Mouse (Mus musculus): ENCODE results near the gene Fam185a. TPM values are rescaled to one million over a fixed set of nuclear protein-coding genes. Genes with fewer than 3 reads are reported as not detected.

Fam185a gene
- polyA plus RNA-seq, 1 experiment from 2014 or later, result 6.9 TPM

GRCm38 (mm10) chr5:21384976-21385375 lies 39.8 kb upstream of the Fam185a start:
- Histone ChIP-seq H3K4me3 (ENCODE audit: low read depth, low read length) (no peak overlapping the region), H3K27me3 (ENCODE audit: control insufficient read depth, insufficient read depth, low read length) (no peaks in the 10 kb centered on the region), H3K36me3 (replicated peaks; ENCODE audit: control insufficient read depth, insufficient read depth, low read depth, low read length) (no peaks in the 10 kb centered on the region), H3K9me3 (replicated peaks; ENCODE audit: control insufficient read depth, low read length) (no peaks in the 10 kb centered on the region), H3K4me1 (ENCODE audit: control insufficient read depth, insufficient read depth, low read length) (no peaks in the 10 kb centered on the region), H3K27ac (replicated peaks; ENCODE audit: low read depth, low read length) (no peak overlapping the region), H3K4me2 (ENCODE audit: low read depth, low read length) (no peak overlapping the region), H3K9ac (replicated peaks; ENCODE audit: low read length) (no peak overlapping the region)
- DNase-seq (ENCODE audit: low spot score), result no peak
- ATAC-seq (replicated peaks; ENCODE audit: insufficient number of reproducible peaks, low FRiP score, low TSS enrichment, low read depth), result no peak
- 95% methylated on average over 9 of the region's 9 CpGs for WGBS

GRCm38 (mm10) chr5:21386432-21386831 lies 38.3 kb upstream of the Fam185a start:
- Histone ChIP-seq H3K4me1 (ENCODE audit: control insufficient read depth, insufficient read depth, low read length) (no peaks in the 10 kb centered on the region), H3K27me3 (ENCODE audit: control insufficient read depth, insufficient read depth, low read length) (no peaks in the 10 kb centered on the region), H3K36me3 (replicated peaks; ENCODE audit: control insufficient read depth, insufficient read depth, low read depth, low read length) (no peaks in the 10 kb centered on the region), H3K9ac (replicated peaks; ENCODE audit: low read length) (no peak overlapping the region), H3K27ac (replicated peaks; ENCODE audit: low read depth, low read length) (no peak overlapping the region), H3K9me3 (replicated peaks; ENCODE audit: control insufficient read depth, low read length) (no peaks in the 10 kb centered on the region), H3K4me2 (ENCODE audit: low read depth, low read length) (no peak overlapping the region), H3K4me3 (ENCODE audit: low read depth, low read length) (no peak overlapping the region)
- DNase-seq (ENCODE audit: low spot score) (no peak), ATAC-seq (replicated peaks; ENCODE audit: insufficient number of reproducible peaks, low FRiP score, low TSS enrichment, low read depth) (no peak)
- WGBS, result 87% methylated on average over 4 of the region's 4 CpGs

GRCm38 (mm10) chr5:21387340-21387739 lies 37.4 kb upstream of the Fam185a start:
- H3K9me3 ChIP-seq (replicated peaks; ENCODE audit: control insufficient read depth, low read length), result no peaks in the 10 kb centered on the region
- H3K27ac ChIP-seq (replicated peaks; ENCODE audit: low read depth, low read length), result no peak overlapping the region
- no peak overlapping the region for H3K4me2 ChIP-seq (ENCODE audit: low read depth, low read length)
- DNase-seq (ENCODE audit: low spot score) (no peak), ATAC-seq (replicated peaks; ENCODE audit: insufficient number of reproducible peaks, low FRiP score, low TSS enrichment, low read depth) (no peak)
- no peaks in the 10 kb centered on the region for H3K27me3 ChIP-seq (ENCODE audit: control insufficient read depth, insufficient read depth, low read length)
- no peaks in the 10 kb centered on the region for H3K36me3 ChIP-seq (replicated peaks; ENCODE audit: control insufficient read depth, insufficient read depth, low read depth, low read length)
- H3K4me1 ChIP-seq (ENCODE audit: control insufficient read depth, insufficient read depth, low read length), result no peaks in the 10 kb centered on the region
- H3K9ac ChIP-seq (replicated peaks; ENCODE audit: low read length), result no peak overlapping the region
- H3K4me3 ChIP-seq (ENCODE audit: low read depth, low read length), result no peak overlapping the region

- Histone ChIP-seq H3K4me2 (ENCODE audit: low read depth, low read length) (no peak overlapping the region), H3K27me3 (ENCODE audit: control insufficient read depth, insufficient read depth, low read length) (no peaks in the 10 kb centered on the region), H3K4me3 (ENCODE audit: low read depth, low read length) (no peak overlapping the region), H3K4me1 (ENCODE audit: control insufficient read depth, insufficient read depth, low read length) (no peaks in the 10 kb centered on the region), H3K36me3 (replicated peaks; ENCODE audit: control insufficient read depth, insufficient read depth, low read depth, low read length) (no peaks in the 10 kb centered on the region), H3K9ac (replicated peaks; ENCODE audit: low read length) (no peak overlapping the region), H3K27ac (replicated peaks; ENCODE audit: low read depth, low read length) (no peak overlapping the region), H3K9me3 (replicated peaks; ENCODE audit: control insufficient read depth, low read length) (no peaks in the 10 kb centered on the region)
- 69% methylated on average over 4 of the region's 4 CpGs for WGBS
- ATAC-seq (replicated peaks; ENCODE audit: insufficient number of reproducible peaks, low FRiP score, low TSS enrichment, low read depth), result no peak
- no peak for DNase-seq (ENCODE audit: low spot score)
Observed at GRCm38 (mm10) chr5:21388855-21389254, 35.9 kb upstream of the Fam185a start.

GRCm38 (mm10) chr5:21391616-21392384 lies 33.0 kb upstream of the Fam185a start:
- H3K36me3 ChIP-seq (replicated peaks; ENCODE audit: control insufficient read depth, insufficient read depth, low read depth, low read length), result no peaks in the 10 kb centered on the region
- no peak overlapping the region for H3K4me3 ChIP-seq (ENCODE audit: low read depth, low read length)
- DNase-seq (ENCODE audit: low spot score) (no peak), ATAC-seq (replicated peaks; ENCODE audit: insufficient number of reproducible peaks, low FRiP score, low TSS enrichment, low read depth) (no peak)
- no peak overlapping the region for H3K9ac ChIP-seq (replicated peaks; ENCODE audit: low read length)
- no peaks in the 10 kb centered on the region for H3K27me3 ChIP-seq (ENCODE audit: control insufficient read depth, insufficient read depth, low read length)
- no peaks in the 10 kb centered on the region for H3K4me1 ChIP-seq (ENCODE audit: control insufficient read depth, insufficient read depth, low read length)
- no peaks in the 10 kb centered on the region for H3K9me3 ChIP-seq (replicated peaks; ENCODE audit: control insufficient read depth, low read length)
- H3K4me2 ChIP-seq (ENCODE audit: low read depth, low read length), result no peak overlapping the region
- 65% methylated on average over 12 of the region's 13 CpGs for WGBS
- no peak overlapping the region for H3K27ac ChIP-seq (replicated peaks; ENCODE audit: low read depth, low read length)

- WGBS, result 78% methylated on average over 2 of the region's 2 CpGs
- no peak for ATAC-seq (replicated peaks; ENCODE audit: insufficient number of reproducible peaks, low FRiP score, low TSS enrichment, low read depth)
Observed at GRCm38 (mm10) chr5:21394562-21394961, 30.2 kb upstream of the Fam185a start.

GRCm38 (mm10) chr5:21395205-21395840 lies 29.4 kb upstream of the Fam185a start:
- no peak overlapping the region for H3K4me2 ChIP-seq (ENCODE audit: low read depth, low read length)
- no peaks in the 10 kb centered on the region for H3K36me3 ChIP-seq (replicated peaks; ENCODE audit: control insufficient read depth, insufficient read depth, low read depth, low read length)
- H3K4me1 ChIP-seq (ENCODE audit: control insufficient read depth, insufficient read depth, low read length), result no peaks in the 10 kb centered on the region
- 51% methylated on average over 7 of the region's 7 CpGs for WGBS
- no peak for ATAC-seq (replicated peaks; ENCODE audit: insufficient number of reproducible peaks, low FRiP score, low TSS enrichment, low read depth)
- DNase-seq (ENCODE audit: low spot score), result peak; percentile 28
- H3K4me3 ChIP-seq (ENCODE audit: low read depth, low read length), result no peak overlapping the region
- no peak overlapping the region for H3K9ac ChIP-seq (replicated peaks; ENCODE audit: low read length)
- H3K9me3 ChIP-seq (replicated peaks; ENCODE audit: control insufficient read depth, low read length), result no peaks in the 10 kb centered on the region
- H3K27ac ChIP-seq (replicated peaks; ENCODE audit: low read depth, low read length), result no peak overlapping the region
- H3K27me3 ChIP-seq (ENCODE audit: control insufficient read depth, insufficient read depth, low read length), result no peaks in the 10 kb centered on the region

More at GRCm38 (mm10) chr5:21394562-21394961, 30.2 kb upstream of the Fam185a start:
- H3K4me1 ChIP-seq (ENCODE audit: control insufficient read depth, insufficient read depth, low read length), result no peaks in the 10 kb centered on the region
- no peak overlapping the region for H3K9ac ChIP-seq (replicated peaks; ENCODE audit: low read length)
- H3K27me3 ChIP-seq (ENCODE audit: control insufficient read depth, insufficient read depth, low read length), result no peaks in the 10 kb centered on the region
- no peak overlapping the region for H3K27ac ChIP-seq (replicated peaks; ENCODE audit: low read depth, low read length)
- no peaks in the 10 kb centered on the region for H3K36me3 ChIP-seq (replicated peaks; ENCODE audit: control insufficient read depth, insufficient read depth, low read depth, low read length)
- no peak overlapping the region for H3K4me2 ChIP-seq (ENCODE audit: low read depth, low read length)
- no peaks in the 10 kb centered on the region for H3K9me3 ChIP-seq (replicated peaks; ENCODE audit: control insufficient read depth, low read length)
- no peak overlapping the region for H3K4me3 ChIP-seq (ENCODE audit: low read depth, low read length)
- DNase-seq (ENCODE audit: low spot score), result no peak

GRCm38 (mm10) chr5:21411261-21411666 lies 13.5 kb upstream of the Fam185a start:
- H3K4me2 ChIP-seq (ENCODE audit: low read depth, low read length), result no peak overlapping the region
- WGBS, result 86% methylated on average over 5 of the region's 5 CpGs

More at GRCm38 (mm10) chr5:21411261-21411666, 13.5 kb upstream of the Fam185a start:
- H3K9ac ChIP-seq (replicated peaks; ENCODE audit: low read length), result no peak overlapping the region
- no peaks in the 10 kb centered on the region for H3K9me3 ChIP-seq (replicated peaks; ENCODE audit: control insufficient read depth, low read length)
- DNase-seq (ENCODE audit: low spot score), result no peak
- H3K36me3 ChIP-seq (replicated peaks; ENCODE audit: control insufficient read depth, insufficient read depth, low read depth, low read length), result no peaks in the 10 kb centered on the region
- ATAC-seq (replicated peaks; ENCODE audit: insufficient number of reproducible peaks, low FRiP score, low TSS enrichment, low read depth), result no peak
- H3K27ac ChIP-seq (replicated peaks; ENCODE audit: low read depth, low read length), result no peak overlapping the region
- H3K4me3 ChIP-seq (ENCODE audit: low read depth, low read length), result no peak overlapping the region
- no peaks in the 10 kb centered on the region for H3K4me1 ChIP-seq (ENCODE audit: control insufficient read depth, insufficient read depth, low read length)
- H3K27me3 ChIP-seq (ENCODE audit: control insufficient read depth, insufficient read depth, low read length), result no peaks in the 10 kb centered on the region
